Mouse (Mus musculus): ENCODE data around the gene Tln2. TPM values are rescaled to one million over a fixed set of nuclear protein-coding genes. Genes with fewer than 3 reads are reported as not detected.

Gene Tln2
- 100 to 1,000 TPM; 101 to 103 TPM for total RNA-seq (2021)
- long read RNA-seq, experiment 1, partial matches to known transcripts, result 22 of 45 reads
- long read RNA-seq, experiment 1, other reads (novel, unspliced or antisense), result 23 of 45 reads
- long read RNA-seq, experiment 2, partial matches to known transcripts, result 54 of 86 reads
- long read RNA-seq, experiment 2, other reads (novel, unspliced or antisense), result 32 of 86 reads

DNA sequence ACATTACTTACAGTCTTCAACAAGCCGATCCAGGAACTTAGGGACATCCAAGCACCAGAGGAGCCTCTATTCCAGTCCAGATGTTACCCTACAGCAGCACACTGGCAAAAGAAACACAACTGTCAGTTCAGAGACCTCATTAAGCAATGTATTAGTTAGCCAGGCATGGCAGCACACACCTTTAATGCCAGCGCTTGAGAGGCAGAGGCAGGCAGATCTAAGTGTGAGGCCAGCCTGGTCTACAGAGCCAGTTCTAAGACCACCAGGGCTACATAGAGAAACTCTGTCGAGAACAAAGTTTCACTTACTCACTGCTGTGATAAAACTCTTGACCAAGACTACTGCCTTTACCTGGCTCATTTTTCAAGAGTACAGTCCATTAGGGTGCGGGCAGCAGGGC lies at the start of gene Tln2:
TSS of gene Tln2 (minus strand) at position 101 of the 400 bp plus-strand sequence.
- DNase-seq, result no peak
- intact Hi-C loops (cut with DNase I; ENCODE audit: low total_unique reads), result no loop called here

GRCm38 (mm10) chr9:67609226-67609625 lies 49.7 kb upstream of the Tln2 start:
- intact Hi-C loops (cut with DNase I; ENCODE audit: low total_unique reads), result no loop called here
- DNase-seq, result no peak

- intact Hi-C loops (cut with DNase I; ENCODE audit: low total_unique reads), result no loop called here
- DNase-seq, result no peak
These were observed 48.4 kb upstream of the Tln2 start for GRCm38 (mm10) chr9:67607786-67608366.

DNA sequence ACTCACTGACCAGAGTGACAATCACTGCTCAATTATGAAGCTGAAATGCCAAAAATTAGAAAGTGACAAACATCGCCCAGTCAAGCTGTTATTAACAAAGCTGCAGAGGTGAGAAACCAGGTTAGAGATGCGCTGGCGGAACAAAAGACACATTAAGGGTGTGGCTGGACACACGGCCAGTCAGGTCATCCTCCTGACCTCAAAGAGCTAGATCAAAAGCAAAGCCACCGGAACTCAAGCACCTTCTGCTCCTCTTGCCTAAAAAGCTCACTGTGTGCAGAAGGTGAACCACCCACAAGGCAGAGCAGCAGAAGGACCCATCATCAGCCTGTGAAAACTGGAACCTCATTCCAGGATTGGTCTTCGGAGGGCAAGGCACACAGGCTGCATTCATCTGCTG lies 47.8 kb upstream of the Tln2 start:
- DNase-seq, result no peak
- intact Hi-C loops (cut with DNase I; ENCODE audit: low total_unique reads), result no loop called here

- intact Hi-C loops (cut with DNase I; ENCODE audit: low total_unique reads), result no loop called here
- peak; percentile 16 for DNase-seq
These were observed 46.4 kb upstream of the Tln2 start for GRCm38 (mm10) chr9:67605867-67606435.

DNA sequence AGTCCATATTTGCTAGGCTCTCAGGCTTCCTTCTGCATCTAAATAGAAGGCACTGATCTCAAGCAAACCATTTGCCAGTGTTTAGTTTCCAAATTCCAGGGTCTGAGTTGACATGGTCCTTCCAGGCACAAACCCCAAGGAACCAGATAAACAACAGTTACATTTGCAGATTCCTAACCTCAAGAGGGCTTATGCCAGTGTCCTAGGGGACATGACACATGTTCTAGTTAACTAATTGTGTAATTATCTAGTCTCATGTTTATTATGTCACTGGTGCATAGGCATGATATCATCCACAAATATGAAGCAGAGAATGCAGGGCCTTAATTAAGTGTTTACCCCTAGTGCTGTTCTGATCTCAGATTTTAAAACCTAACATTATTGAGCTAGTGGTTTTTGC lies 45.4 kb upstream of the Tln2 start:
- no peak for DNase-seq
- intact Hi-C loops (cut with DNase I; ENCODE audit: low total_unique reads), result no loop called here

DNA sequence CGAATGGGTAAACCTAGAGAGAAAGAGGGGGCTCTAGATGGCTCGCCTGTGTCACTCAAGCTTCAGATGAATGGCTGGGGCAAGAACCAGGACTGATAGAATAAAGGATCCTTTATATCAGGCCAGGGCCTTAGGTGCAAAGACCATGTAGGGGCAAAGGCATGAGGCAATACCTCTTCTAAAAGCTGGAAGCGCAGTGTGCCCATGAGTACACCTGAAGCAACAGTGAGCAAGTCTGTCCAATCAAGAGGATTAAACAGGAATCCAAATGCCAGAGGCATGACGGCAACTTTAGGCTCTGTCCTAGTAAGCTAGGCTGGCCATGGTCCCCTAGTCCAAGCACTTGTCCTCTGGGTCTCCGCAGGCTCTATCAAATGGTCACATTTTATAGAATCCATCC lies 42.8 kb upstream of the Tln2 start:
- intact Hi-C loops (cut with DNase I; ENCODE audit: low total_unique reads), result no loop called here
- DNase-seq, result no peak

DNA sequence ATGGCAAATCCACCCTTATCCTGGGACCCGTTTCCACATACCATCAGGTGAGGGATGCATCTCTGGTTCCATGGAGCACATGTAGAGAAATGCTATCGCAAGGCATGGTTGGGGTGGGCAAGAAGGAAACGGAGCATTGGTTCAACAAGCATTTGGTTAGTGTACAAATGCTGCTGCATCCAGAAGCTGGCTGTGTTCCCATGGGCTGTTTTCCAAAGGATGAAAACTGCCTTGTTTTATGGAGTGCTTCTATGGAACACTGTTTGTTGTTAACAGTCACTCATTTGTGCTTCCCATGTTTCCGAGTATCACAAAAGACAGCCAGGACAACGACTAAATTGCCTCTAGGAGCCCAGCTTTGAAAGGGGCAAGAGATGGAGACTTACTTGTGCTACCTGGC lies 35.7 kb upstream of the Tln2 start:
- intact Hi-C loops (cut with DNase I; ENCODE audit: low total_unique reads), result no loop called here
- no peak for DNase-seq

DNA sequence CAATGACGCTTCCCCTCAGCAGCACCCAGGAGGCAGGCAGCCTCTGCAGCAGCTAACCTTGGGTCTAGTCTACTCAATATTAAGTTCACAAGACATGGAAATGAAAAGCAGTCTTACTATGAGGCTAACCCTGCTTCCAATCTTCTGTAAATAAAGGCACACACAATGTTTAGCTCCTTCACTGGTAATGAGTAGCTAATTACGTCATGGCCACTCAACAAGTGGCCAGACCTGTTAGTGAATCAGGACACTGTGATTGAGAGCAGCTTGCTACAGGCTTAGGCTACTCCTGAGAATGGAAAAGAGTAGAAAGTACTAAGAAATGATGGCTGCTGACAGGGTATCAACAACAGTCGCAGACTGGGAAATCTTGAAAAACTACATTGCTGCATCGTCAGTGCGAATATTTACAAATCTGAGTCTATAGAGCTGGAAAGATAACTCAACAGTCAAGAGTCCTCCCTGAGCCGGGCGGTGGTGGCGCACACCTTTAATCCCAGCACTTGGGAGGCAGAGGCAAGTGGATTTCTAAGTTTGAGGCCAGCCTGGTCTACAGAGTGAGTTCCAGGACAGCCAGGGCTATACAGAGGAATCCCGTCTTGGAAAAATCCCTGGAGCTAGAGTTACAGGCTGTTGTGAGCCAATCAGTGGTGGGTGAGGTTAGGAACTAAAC lies 34.1 kb upstream of the Tln2 start:
- intact Hi-C loops (cut with DNase I; ENCODE audit: low total_unique reads), result no loop called here

GRCm38 (mm10) chr9:67592726-67593125 lies 33.2 kb upstream of the Tln2 start:
- intact Hi-C loops (cut with DNase I; ENCODE audit: low total_unique reads), result no loop called here
- no peak for DNase-seq

More for the DNA sequence above, 34.1 kb upstream of the Tln2 start:
- DNase-seq, result no peak

- DNase-seq, result no peak
- intact Hi-C loops (cut with DNase I; ENCODE audit: low total_unique reads), result no loop called here
These were observed 27.6 kb upstream of the Tln2 start for GRCm38 (mm10) chr9:67587111-67587510.

DNA sequence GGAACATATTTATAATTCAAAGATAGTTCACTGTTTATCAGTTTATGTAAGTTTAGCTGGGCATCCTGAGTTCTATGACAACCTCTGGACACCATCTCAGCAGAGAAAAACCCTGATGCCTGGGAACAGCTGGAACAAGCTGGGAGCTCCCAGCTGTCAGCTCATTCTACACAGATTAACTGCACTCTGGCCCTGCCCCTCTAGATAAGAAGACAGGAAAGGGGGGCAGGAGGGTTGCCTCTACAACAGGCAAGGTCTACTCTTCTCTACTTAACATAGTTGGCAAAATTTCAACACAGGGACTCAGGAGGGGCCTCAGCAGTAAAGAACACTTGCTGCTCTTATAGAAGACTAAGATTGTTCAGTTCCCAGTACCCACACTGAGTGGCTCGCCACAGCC lies 27.0 kb upstream of the Tln2 start:
- intact Hi-C loops (cut with DNase I; ENCODE audit: low total_unique reads), result no loop called here
- DNase-seq, result no peak

- DNase-seq, result peak; percentile 73
- intact Hi-C loops (cut with DNase I; ENCODE audit: low total_unique reads), result no loop called here
These were observed 25.4 kb upstream of the Tln2 start for GRCm38 (mm10) chr9:67584871-67585270.

- DNase-seq, result peak; percentile 70
- intact Hi-C loops (cut with DNase I; ENCODE audit: low total_unique reads), result no loop called here
These were observed 22.2 kb upstream of the Tln2 start for GRCm38 (mm10) chr9:67581581-67582280.

GRCm38 (mm10) chr9:67579541-67579940 lies 20.0 kb upstream of the Tln2 start:
- intact Hi-C loops (cut with DNase I; ENCODE audit: low total_unique reads), result no loop called here
- DNase-seq, result no peak

DNA sequence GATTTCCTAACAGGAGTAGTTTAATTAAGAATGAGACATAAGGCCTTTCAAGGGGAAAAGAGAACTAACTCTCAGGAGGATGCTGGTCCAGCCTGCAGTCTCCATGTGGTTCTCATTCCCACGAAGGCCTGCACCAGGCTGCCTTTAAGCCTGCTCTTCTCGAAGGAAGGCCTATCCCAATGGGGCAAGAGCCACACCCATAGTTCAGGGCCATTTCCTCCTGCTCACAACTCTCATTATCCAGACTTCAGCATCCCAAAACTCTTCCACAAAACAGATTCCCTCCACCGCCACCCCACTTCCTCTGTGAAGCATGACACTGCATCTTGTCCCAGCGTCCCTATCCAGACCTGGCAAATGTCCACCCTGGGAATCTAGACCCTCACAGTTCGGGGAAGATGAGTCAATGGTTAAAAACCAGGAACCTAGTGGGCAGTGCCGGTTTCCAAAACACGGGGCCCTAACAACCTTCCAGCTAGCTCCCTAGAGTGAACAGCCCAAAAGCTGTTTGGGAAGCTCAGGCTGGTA lies 15.3 kb upstream of the Tln2 start:
- DNase-seq, result peak; percentile 15
- intact Hi-C loops (cut with DNase I; ENCODE audit: low total_unique reads), result no loop called here

- intact Hi-C loops (cut with DNase I; ENCODE audit: low total_unique reads), result no loop called here
- no peak for DNase-seq
These were observed 14.1 kb upstream of the Tln2 start for GRCm38 (mm10) chr9:67573683-67573979.

DNA sequence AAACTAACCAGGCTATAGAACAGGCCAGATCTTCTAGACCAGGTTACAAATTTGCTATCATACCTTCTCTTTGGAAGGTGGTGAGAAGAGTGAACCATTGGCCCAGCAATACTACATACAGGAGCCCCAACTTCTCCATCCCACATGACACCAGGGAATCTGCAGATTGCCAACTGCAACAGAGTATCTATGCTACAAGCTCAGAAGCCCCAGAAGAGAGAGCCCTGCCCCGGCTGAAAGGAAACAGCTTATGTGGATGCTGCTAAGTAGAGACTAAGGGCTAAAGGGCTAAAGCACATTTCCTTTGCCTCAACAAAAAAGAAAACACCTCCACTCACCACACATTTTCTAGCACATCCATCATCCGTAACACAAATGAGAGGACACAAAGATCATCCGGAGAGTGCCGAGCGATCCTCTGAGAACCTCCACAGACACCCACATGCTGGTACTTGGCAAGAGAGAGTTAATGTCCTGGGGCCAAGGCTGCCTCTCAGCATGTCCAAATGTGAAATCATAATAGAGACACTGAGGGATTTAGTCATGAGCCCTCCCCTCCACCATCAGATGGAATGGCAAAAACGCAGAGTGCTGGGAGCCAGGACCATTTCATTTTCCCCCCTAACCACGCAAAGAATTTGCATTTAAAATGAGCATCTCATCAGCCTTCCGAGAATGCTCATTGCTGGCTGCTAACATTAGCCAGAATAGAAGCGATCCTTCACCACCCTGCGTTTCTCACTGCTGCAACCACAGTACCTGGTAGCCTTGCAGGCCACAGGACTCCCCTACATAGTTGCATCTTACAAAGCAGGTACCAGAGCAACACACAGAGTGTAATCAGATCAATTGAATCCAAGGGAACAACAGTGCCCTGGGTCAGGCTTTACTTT lies 13.5 kb upstream of the Tln2 start:
- no peak for DNase-seq
- intact Hi-C loops (cut with DNase I; ENCODE audit: low total_unique reads), result no loop called here

DNA sequence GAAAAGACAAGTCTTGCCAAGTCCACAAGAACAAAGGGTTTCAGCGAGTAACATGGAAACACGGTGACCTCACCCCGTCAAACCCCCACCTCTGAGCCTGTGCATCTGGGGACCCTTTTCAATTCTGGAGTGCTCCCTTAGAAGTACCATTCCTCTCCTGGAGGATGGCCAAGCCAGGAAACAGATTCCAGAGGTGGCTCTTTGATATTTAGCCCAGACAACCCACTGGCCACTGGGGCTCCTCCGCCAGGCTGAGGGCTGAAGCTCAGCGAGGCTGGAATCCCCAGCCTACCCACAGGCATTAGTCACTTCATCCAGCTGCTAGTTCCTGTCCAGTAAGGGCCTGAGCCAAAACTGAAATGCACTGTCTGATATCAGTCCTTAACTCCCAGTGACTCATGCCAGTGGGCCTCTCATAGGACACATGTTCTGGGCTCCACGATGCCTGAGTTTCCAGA lies 6.3 kb upstream of the Tln2 start:
- DNase-seq, result peak; percentile 70
- intact Hi-C loops (cut with DNase I; ENCODE audit: low total_unique reads), result no loop called here
